Comparison of ENCODE assay signal across 12 mouse cellular contexts in the genomic region with DNA sequence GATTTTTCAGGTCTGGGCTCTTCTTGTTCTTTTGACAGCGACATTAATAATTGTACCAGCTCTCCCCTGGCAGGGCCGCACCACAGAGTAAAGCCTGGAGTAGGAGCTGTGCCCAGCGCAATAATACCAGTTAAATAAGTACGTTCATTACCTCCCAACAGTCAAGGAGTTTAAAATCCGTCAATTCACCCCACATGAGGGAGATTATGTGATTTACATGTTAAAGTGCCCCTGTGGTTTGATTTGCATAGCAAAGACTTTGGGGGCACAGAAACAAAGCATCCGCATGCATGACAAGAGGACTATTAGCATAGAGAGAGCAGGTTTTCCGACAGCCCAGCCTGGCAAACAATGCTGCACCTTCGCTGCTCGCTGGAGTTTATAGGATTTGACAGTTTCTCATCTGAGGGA.
DNase-seq lines count a peak whose midpoint lies in the region; ATAC-seq and TF ChIP-seq lines count a peak whose summit lies in the region.
"Had no signal": no experiment of that assay in that cellular context is flagged by ENCODE, and none has a peak within 500 bp of the region (broad histone marks: within the 10 kb centered on the region; RNA-seq: fewer than 3 reads in every experiment).

No protein-coding gene starts in this region.

- no peaks in the 10 kb centered on the region for H3K9me3 ChIP-seq in heart, embryonic 13.5 days
- H3K9me3 ChIP-seq in ES-E14 (ENCODE audit: control insufficient read depth, insufficient read depth, low read depth, low read length), result peaks cover 6% of the 10 kb centered on the region; the same call in 1 of the 2 replicates
- H3K9me3 ChIP-seq in forebrain, embryonic 11.5 days (ENCODE audit: control insufficient read depth, low read length), result no peaks in the 10 kb centered on the region
- H3K9me3 ChIP-seq in midbrain, embryonic 11.5 days (ENCODE audit: control insufficient read depth, low read length), result no peaks in the 10 kb centered on the region

- no peak for DNase-seq in heart, adult 9 months (ENCODE audit: low spot score in 2 of 2)
- DNase-seq in ES-E14 (ENCODE audit: low read depth, low spot score), result peak; percentile 77
- DNase-seq in forebrain, embryonic 11.5 days (ENCODE audit: low spot score), result peak; percentile 64
- DNase-seq in midbrain, embryonic 11.5 days (ENCODE audit: low spot score, missing footprints), result peak; percentile 92
- DNase-seq in cerebellum, adult 11-12 months, result no peak
- DNase-seq: right cerebral cortex, postnatal 14 days; thymus, postnatal 36 days had no signal

- H3K4me2 ChIP-seq in heart, embryonic 13.5 days, result peak overlapping the region; percentile 65
- peak overlapping the region; percentile 34 for H3K4me2 ChIP-seq in forebrain, embryonic 11.5 days (ENCODE audit: low read depth, low read length, severe bottlenecking)
- H3K4me2 ChIP-seq in midbrain, embryonic 11.5 days, result peak overlapping the region; percentile 41

- H3K27me3 ChIP-seq in heart, embryonic 13.5 days (replicated peaks), result peaks cover 16% of the 10 kb centered on the region
- no peaks in the 10 kb centered on the region for H3K27me3 ChIP-seq in forebrain, embryonic 11.5 days (ENCODE audit: control insufficient read depth, insufficient read depth, low read length)
- no peaks in the 10 kb centered on the region for H3K27me3 ChIP-seq in midbrain, embryonic 11.5 days (ENCODE audit: control insufficient read depth, insufficient read depth, low read length)

- in situ Hi-C loops in ES-E14 (cut with MboI; ENCODE audit: low sequenced_read_pairs in 2 of 2, unreplicated experiment in 2 of 2), result no loop called here

- peak overlapping the region; percentile 54; the same call in 1 of the 2 replicates for H3K9ac ChIP-seq in heart, embryonic 13.5 days
- no peak overlapping the region for H3K9ac ChIP-seq in ES-E14 (ENCODE audit: insufficient read depth, low read depth, low read length, poor library complexity, severe bottlenecking)
- peak overlapping the region; percentile 7; the same call in 1 of the 2 replicates for H3K9ac ChIP-seq in forebrain, embryonic 11.5 days (ENCODE audit: low read length)
- peak overlapping the region; percentile 41 for H3K9ac ChIP-seq in midbrain, embryonic 11.5 days (ENCODE audit: low read length)

- WGBS in heart, embryonic 13.5 days, result 13% methylated on average over 9 of the region's 9 CpGs
- WGBS in forebrain, embryonic 11.5 days, result 5% methylated on average over 9 of the region's 9 CpGs
- 8% methylated on average over 9 of the region's 9 CpGs for WGBS in midbrain, embryonic 11.5 days

- peaks cover 6% of the 10 kb centered on the region for H3K4me1 ChIP-seq in heart, embryonic 13.5 days
- peaks cover 0 to 9% of the 10 kb centered on the region in 2 experiments; a peak in 2 of 4 replicates for H3K4me1 ChIP-seq in ES-E14 (ENCODE audit: control insufficient read depth in 2 of 2, insufficient read depth in 2 of 2, low read length in 2 of 2, poor library complexity in 1 of 2)
- H3K4me1 ChIP-seq in forebrain, embryonic 11.5 days (replicated peaks; ENCODE audit: control insufficient read depth, insufficient read depth, low read length), result 0 out of 2 replicates have a peak, but pooled peaks cover 2% of the 10 kb centered on the region
- H3K4me1 ChIP-seq in midbrain, embryonic 11.5 days (ENCODE audit: control insufficient read depth, insufficient read depth, low read length), result peaks cover 9% of the 10 kb centered on the region

- no peak overlapping the region for H3K27ac ChIP-seq in heart, embryonic 13.5 days (replicated peaks)
- no peak overlapping the region for H3K27ac ChIP-seq in ES-E14 (ENCODE audit: insufficient read depth, low read depth, low read length, poor library complexity, severe bottlenecking)
- no peak overlapping the region; the same call in 1 of the 2 replicates for H3K27ac ChIP-seq in forebrain, embryonic 11.5 days (ENCODE audit: low read depth, low read length)
- H3K27ac ChIP-seq in midbrain, embryonic 11.5 days (ENCODE audit: low read depth, low read length), result no peak overlapping the region

- no peak for ATAC-seq in heart, embryonic 13.5 days (ENCODE audit: extremely low read depth, insufficient number of reproducible peaks, low FRiP score, low TSS enrichment)
- ATAC-seq in forebrain, embryonic 11.5 days (replicated peaks; ENCODE audit: low FRiP score), result peak; percentile 84
- peak; percentile 81 for ATAC-seq in midbrain, embryonic 11.5 days (ENCODE audit: low FRiP score)
- no peak for ATAC-seq in erythroid progenitor cell, adult 5-6 weeks (replicated peaks; ENCODE audit: low FRiP score, poor library complexity, severe bottlenecking)
- no peak for ATAC-seq in erythroblast, adult 5-6 weeks (replicated peaks; ENCODE audit: low FRiP score, poor library complexity, severe bottlenecking)
- ATAC-seq: inflammation-experienced regulatory T-cells, adult 6 months had no signal

- H3K4me3 ChIP-seq in heart, embryonic 13.5 days, result peak overlapping the region; percentile 35
- H3K4me3 ChIP-seq in ES-E14 (ENCODE audit: insufficient read depth in 1 of 2, low read depth in 1 of 2, low read length in 2 of 2, poor library complexity in 1 of 2, severe bottlenecking in 1 of 2), result peak overlapping the region in 1 of 2 experiments; percentile 5; a peak in 2 of 4 replicates
- H3K4me3 ChIP-seq in forebrain, embryonic 11.5 days (ENCODE audit: low read depth, low read length), result 0 out of 2 replicates have a peak overlapping the region, but pooled peaks have one; percentile 6
- H3K4me3 ChIP-seq in midbrain, embryonic 11.5 days (ENCODE audit: low read depth, low read length), result peak overlapping the region; percentile 14; the same call in 1 of the 2 replicates
- H3K4me3 ChIP-seq: erythroblast, embryonic 14.5 days had no signal

- H3K36me3 ChIP-seq in heart, embryonic 13.5 days, result no peaks in the 10 kb centered on the region
- no peaks in the 10 kb centered on the region; the same call in 1 of the 2 replicates for H3K36me3 ChIP-seq in ES-E14 (ENCODE audit: control insufficient read depth, insufficient read depth, low read length, poor library complexity, severe bottlenecking)
- no peaks in the 10 kb centered on the region for H3K36me3 ChIP-seq in forebrain, embryonic 11.5 days (ENCODE audit: control insufficient read depth, insufficient read depth, low read length)
- no peaks in the 10 kb centered on the region for H3K36me3 ChIP-seq in midbrain, embryonic 11.5 days (ENCODE audit: control insufficient read depth, insufficient read depth, low read length)

TF ChIP-seq in ES-E14, 5 proteins besides CTCF, POLR2A, EP300 and RAD21:
- TF ChIP-seq ZNF384 (IDR thresholded peaks at IDR 0.05; ENCODE audit: low read depth, low read length) (no peak), ZC3H11A (IDR thresholded peaks at IDR 0.05; ENCODE audit: borderline replicate concordance, low read depth, low read length) (no peak), MAFK (IDR thresholded peaks at IDR 0.05; ENCODE audit: insufficient read depth, low read depth, low read length) (peak; percentile 56; the same call in 1 of the 2 replicates)

Comparison
In these comparisons a context has a peak if more than half of its experiments do, and no peak if none do; other contexts are left out.
1. ATAC-seq: peak in forebrain, embryonic 11.5 days (single experiment) and midbrain, embryonic 11.5 days (single experiment); none in heart, embryonic 13.5 days (single experiment), erythroid progenitor cell, adult 5-6 weeks (single experiment) and erythroblast, adult 5-6 weeks (single experiment).
2. DNase-seq: peak in ES-E14 (single experiment), forebrain, embryonic 11.5 days (single experiment) and midbrain, embryonic 11.5 days (single experiment); none in heart, adult 9 months (0 of 2) and cerebellum, adult 11-12 months (single experiment).
3. Peak in every context shown above with its lines, with median percentiles within 50 percentile points of each other: H3K4me2 ChIP-seq.